Mouse (Mus musculus): ENCODE measurements around the gene Zc3hav1.

GRCm38 (mm10) chr6:38342666-38342992, 11.8 kb downstream of the Zc3hav1 start:
- TF ChIP-seq CTCF (IDR thresholded peaks at IDR 0.05; ENCODE audit: extremely low read depth, insufficient read depth, low read length) (no peak), POLR2A (IDR thresholded peaks at IDR 0.05; ENCODE audit: extremely low read depth, insufficient read depth, low read length) (no peak)
